Comparison of ENCODE assay signal across 8 mouse cellular contexts in genomic region chr5:64229336-64229866, GRCm38 (mm10).
DNase-seq lines count a peak whose midpoint lies in the region; ATAC-seq and TF ChIP-seq lines count a peak whose summit lies in the region.

No protein-coding gene starts in this region.

- no peak for TF ChIP-seq CTCF in heart, postnatal 0 days (IDR thresholded peaks at IDR 0.05; ENCODE audit: low read depth)

- peak overlapping the region; percentile 93 for H3K4me2 ChIP-seq in heart, embryonic 11.5 days
- peak overlapping the region; percentile 100 for H3K4me2 ChIP-seq in heart, postnatal 0 days (ENCODE audit: low read depth, low read length)

- no peak for DNase-seq in heart, adult 8-10 months (ENCODE audit: low spot score)
- no peak for DNase-seq in ES-E14 (ENCODE audit: low read depth, low spot score)
- no peak for DNase-seq in heart, postnatal 0 days (ENCODE audit: low spot score)
- no peak for DNase-seq in midbrain, embryonic 10.5 days (ENCODE audit: low spot score)
- DNase-seq in cerebellum, adult 11-12 months, result no peak
- no peak for DNase-seq in T-cell, adult 2 months (ENCODE audit: low spot score)

- no peak overlapping the region for H3K27ac ChIP-seq in heart, embryonic 11.5 days (ENCODE audit: low read depth, low read length)
- H3K27ac ChIP-seq in ES-E14 (ENCODE audit: insufficient read depth, low read depth, low read length, poor library complexity, severe bottlenecking), result no peak overlapping the region
- peak overlapping the region; percentile 69 for H3K27ac ChIP-seq in heart, postnatal 0 days (ENCODE audit: low read depth)
- H3K27ac ChIP-seq in midbrain, embryonic 10.5 days (replicated peaks), result peak overlapping the region; percentile 92

- peaks cover 16% of the 10 kb centered on the region for H3K4me1 ChIP-seq in heart, embryonic 11.5 days (ENCODE audit: control insufficient read depth, insufficient read depth, low read length)
- peaks cover 4 to 12% of the 10 kb centered on the region in 2 experiments; a peak in 3 of 4 replicates for H3K4me1 ChIP-seq in ES-E14 (ENCODE audit: control insufficient read depth in 2 of 2, insufficient read depth in 2 of 2, low read length in 2 of 2, poor library complexity in 1 of 2)
- peaks cover 14% of the 10 kb centered on the region; the same call in 1 of the 2 replicates for H3K4me1 ChIP-seq in heart, postnatal 0 days (ENCODE audit: control insufficient read depth, insufficient read depth)
- peaks cover 30% of the 10 kb centered on the region for H3K4me1 ChIP-seq in midbrain, embryonic 10.5 days

- H3K36me3 ChIP-seq in heart, embryonic 11.5 days (ENCODE audit: control insufficient read depth, insufficient read depth, low read length), result no peaks in the 10 kb centered on the region
- H3K36me3 ChIP-seq in ES-E14 (ENCODE audit: control insufficient read depth, insufficient read depth, low read length, poor library complexity, severe bottlenecking), result no peaks in the 10 kb centered on the region
- no peaks in the 10 kb centered on the region for H3K36me3 ChIP-seq in heart, postnatal 0 days (replicated peaks; ENCODE audit: control insufficient read depth, insufficient read depth, low read length)
- no peaks in the 10 kb centered on the region for H3K36me3 ChIP-seq in midbrain, embryonic 10.5 days

- H3K9ac ChIP-seq in heart, embryonic 11.5 days (ENCODE audit: low read depth, low read length), result peak overlapping the region; percentile 84
- peak overlapping the region; percentile 87 for H3K9ac ChIP-seq in ES-E14 (ENCODE audit: insufficient read depth, low read depth, low read length, poor library complexity, severe bottlenecking)
- peak overlapping the region; percentile 83 for H3K9ac ChIP-seq in heart, postnatal 0 days (replicated peaks; ENCODE audit: low read depth, low read length)

- no peaks in the 10 kb centered on the region for H3K27me3 ChIP-seq in heart, embryonic 11.5 days (ENCODE audit: control insufficient read depth, insufficient read depth, low read length)
- no peaks in the 10 kb centered on the region for H3K27me3 ChIP-seq in heart, postnatal 0 days (ENCODE audit: control insufficient read depth, insufficient read depth, low read length)
- H3K27me3 ChIP-seq in midbrain, embryonic 10.5 days (ENCODE audit: low read depth, poor library complexity, severe bottlenecking), result no peaks in the 10 kb centered on the region

- no peak for ATAC-seq in heart, embryonic 11.5 days (replicated peaks; ENCODE audit: insufficient number of reproducible peaks, low FRiP score, low TSS enrichment)
- no peak for ATAC-seq in heart, postnatal 0 days (ENCODE audit: insufficient read depth, low read depth)
- no peak for ATAC-seq in megakaryocyte-erythroid progenitor cell, adult 5-6 weeks (replicated peaks; ENCODE audit: low FRiP score, low TSS enrichment, poor library complexity, severe bottlenecking)

- no peak for TF ChIP-seq EP300 in heart, postnatal 0 days (IDR thresholded peaks at IDR 0.05; ENCODE audit: low read depth)

- H3K9me3 ChIP-seq in heart, embryonic 11.5 days (replicated peaks; ENCODE audit: control insufficient read depth, low read length), result no peaks in the 10 kb centered on the region
- H3K9me3 ChIP-seq in ES-E14 (ENCODE audit: control insufficient read depth, insufficient read depth, low read depth, low read length), result no peaks in the 10 kb centered on the region
- no peaks in the 10 kb centered on the region for H3K9me3 ChIP-seq in heart, postnatal 0 days (replicated peaks; ENCODE audit: control insufficient read depth, low read length)
- H3K9me3 ChIP-seq in midbrain, embryonic 10.5 days (replicated peaks), result no peaks in the 10 kb centered on the region

- H3K4me3 ChIP-seq in heart, embryonic 11.5 days (ENCODE audit: low read depth, low read length), result peak overlapping the region; percentile 80
- H3K4me3 ChIP-seq in ES-E14 (ENCODE audit: insufficient read depth in 1 of 2, low read depth in 1 of 2, low read length in 2 of 2, poor library complexity in 1 of 2, severe bottlenecking in 1 of 2), result peak overlapping the region; percentile 89 to 96
- peak overlapping the region; percentile 86 for H3K4me3 ChIP-seq in heart, postnatal 0 days (ENCODE audit: low read depth, low read length)
- peak overlapping the region; percentile 76 for H3K4me3 ChIP-seq in midbrain, embryonic 10.5 days

- 39% methylated on average over 12 of the region's 12 CpGs for WGBS in heart, embryonic 11.5 days (ENCODE audit: insufficient replicate concordance)
- 43% methylated on average over 12 of the region's 12 CpGs for WGBS in heart, postnatal 0 days
- 43% methylated on average over 12 of the region's 12 CpGs for WGBS in midbrain, embryonic 10.5 days

- in situ Hi-C loops in ES-E14 (cut with MboI; ENCODE audit: low sequenced_read_pairs in 2 of 2, unreplicated experiment in 2 of 2), result no loop called here

TF ChIP-seq in ES-E14, 5 proteins besides CTCF, POLR2A, EP300 and RAD21:
- TF ChIP-seq ZC3H11A (IDR thresholded peaks at IDR 0.05; ENCODE audit: borderline replicate concordance, low read depth, low read length) (no peak), CHD2 (IDR thresholded peaks at IDR 0.05; ENCODE audit: low read depth, low read length) (no peak), MAFK (IDR thresholded peaks at IDR 0.05; ENCODE audit: insufficient read depth, low read depth, low read length) (no peak)

Comparison
In these comparisons a context has a peak if more than half of its experiments do, and no peak if none do; other contexts are left out.
1. H3K27ac ChIP-seq: peak in heart, postnatal 0 days (single experiment) and midbrain, embryonic 10.5 days (single experiment); none in heart, embryonic 11.5 days (single experiment) and ES-E14 (single experiment).
2. Peak in every context shown above with its lines, with median percentiles within 50 percentile points of each other: H3K4me3 ChIP-seq and H3K9ac ChIP-seq.